Mouse (Mus musculus) testis, adult 2 months (tissue): Measurements from ENCODE around the gene Kctd20.

Source experiments
- CTCF ChIP-seq: fragments of 200-500 bp; IDR thresholded peaks from 2 replicates; pipeline ENCODE4 v1.5.1; 2012; ENCODE audit warnings: low read depth, mild to moderate bottlenecking, inconsistent platforms, low read length, moderate library complexity; ENCODE audit not compliant: control insufficient read depth, insufficient read depth, insufficient replicate concordance
- POLR2A ChIP-seq: fragments of 200-500 bp; IDR thresholded peaks from 2 replicates; pipeline ENCODE4 v1.6.1; 2012; ENCODE audit warnings: low read depth, mild to moderate bottlenecking, inconsistent platforms, low read length, moderate library complexity; ENCODE audit not compliant: control insufficient read depth

DNA sequence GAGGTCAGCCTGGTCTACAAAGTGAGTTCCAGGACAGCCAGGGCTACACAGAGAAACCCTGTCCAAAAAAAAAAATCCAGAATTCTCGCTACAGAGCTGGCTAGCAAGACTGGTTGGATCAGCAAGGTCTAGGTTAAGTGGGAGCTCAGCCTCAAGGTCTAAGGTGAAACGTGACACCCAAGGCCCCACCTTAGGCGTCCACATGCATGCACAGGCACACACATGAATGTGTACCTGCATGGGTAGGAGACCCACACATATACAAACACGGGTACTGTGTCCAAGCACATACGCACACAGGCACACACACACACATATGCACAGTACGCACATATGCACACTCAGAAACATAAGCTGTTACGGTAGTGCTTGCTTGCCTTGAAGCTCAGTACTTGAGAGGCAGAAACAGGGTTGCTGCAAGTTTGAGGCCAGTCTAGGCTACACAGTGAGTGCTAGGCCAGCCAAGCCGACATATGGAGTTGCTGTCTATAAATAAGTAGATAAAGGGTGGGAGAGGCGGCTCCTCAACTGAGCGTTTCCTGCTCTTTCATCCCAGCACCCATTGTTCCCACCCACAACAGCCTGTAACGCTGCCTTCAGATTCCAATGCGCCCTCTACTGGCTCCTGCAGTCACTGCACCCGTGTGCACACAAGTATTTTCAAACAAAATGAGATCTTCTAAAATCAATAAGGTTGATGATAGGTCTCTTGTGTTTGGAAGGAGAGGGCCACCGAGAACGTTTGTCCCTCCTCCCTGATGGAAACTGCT is 24.7 kb upstream of the Kctd20 start:
- TF ChIP-seq POLR2A (no peak), CTCF (peak; percentile 78; the same call in 1 of the 2 replicates)
